Mouse (Mus musculus) common myeloid progenitor, adult 5-6 weeks (primary cell): ENCODE data around the gene Galk1. TPM values are rescaled to one million over a fixed set of nuclear protein-coding genes. Genes with fewer than 3 reads are reported as not detected.

ENCODE experiments used
- ATAC-seq: replicated peaks from 2 replicates; pipeline ENCODE4 v1.8.0; 2016; ENCODE audit warnings: low read depth, mild to moderate bottlenecking, moderate TSS enrichment, inconsistent platforms; ENCODE audit not compliant: poor library complexity, severe bottlenecking
- total RNA-seq: library from RNA; stranded (forward); fragments of 200-1000, 187-1606 nt; gene quantifications from 2 replicates; pipeline ENCODE4 v1.2.3, GENCODE M21; 2017

Gene Galk1
- total RNA-seq = 34.6 and 43.6 TPM in 2 replicates

DNA sequence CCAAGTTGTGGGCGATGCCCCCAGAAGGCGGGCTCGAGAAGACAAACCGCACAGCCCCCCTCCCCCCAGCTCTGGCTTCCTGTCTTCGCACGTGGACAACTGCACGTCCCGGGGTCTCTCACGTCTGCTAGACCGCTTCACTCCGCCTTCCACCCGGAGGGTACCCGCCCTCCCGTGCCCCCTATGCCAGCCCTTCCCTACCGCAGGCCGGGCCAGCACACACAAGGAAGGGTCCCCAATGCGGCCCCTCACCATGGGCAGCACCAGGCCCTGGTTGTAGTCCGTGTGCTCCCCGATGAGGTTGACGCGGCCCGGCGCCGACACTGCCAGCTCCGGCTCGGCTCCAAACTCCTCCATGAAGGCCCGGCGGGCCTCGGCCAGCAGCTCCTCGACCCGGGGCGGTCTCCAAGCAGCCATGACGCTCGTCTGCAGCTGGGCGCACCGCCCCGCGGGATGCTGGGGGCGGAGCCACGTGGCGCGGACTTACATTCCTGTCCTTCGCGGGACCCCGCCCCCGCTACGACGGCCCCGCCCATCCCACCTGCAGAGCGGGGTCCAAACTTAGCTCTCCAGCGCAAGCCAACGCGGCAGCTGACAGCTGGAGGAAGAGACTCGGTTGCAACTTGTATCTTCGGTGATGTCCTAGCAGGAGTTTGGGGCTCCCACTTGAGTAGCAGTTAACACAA lies at the start of gene Galk1:
TSS of gene Galk1 (minus strand) at position 458 of the 686 bp plus-strand sequence.
- peak; percentile 84 for ATAC-seq

GRCm38 (mm10) chr11:116061641-116062415 lies 49.3 kb upstream of the Galk1 start:
- ATAC-seq = no peak

GRCm38 (mm10) chr11:116060596-116060995 lies 48.1 kb upstream of the Galk1 start:
- no peak for ATAC-seq

GRCm38 (mm10) chr11:116059691-116060025 lies 47.1 kb upstream of the Galk1 start:
- no peak for ATAC-seq

DNA sequence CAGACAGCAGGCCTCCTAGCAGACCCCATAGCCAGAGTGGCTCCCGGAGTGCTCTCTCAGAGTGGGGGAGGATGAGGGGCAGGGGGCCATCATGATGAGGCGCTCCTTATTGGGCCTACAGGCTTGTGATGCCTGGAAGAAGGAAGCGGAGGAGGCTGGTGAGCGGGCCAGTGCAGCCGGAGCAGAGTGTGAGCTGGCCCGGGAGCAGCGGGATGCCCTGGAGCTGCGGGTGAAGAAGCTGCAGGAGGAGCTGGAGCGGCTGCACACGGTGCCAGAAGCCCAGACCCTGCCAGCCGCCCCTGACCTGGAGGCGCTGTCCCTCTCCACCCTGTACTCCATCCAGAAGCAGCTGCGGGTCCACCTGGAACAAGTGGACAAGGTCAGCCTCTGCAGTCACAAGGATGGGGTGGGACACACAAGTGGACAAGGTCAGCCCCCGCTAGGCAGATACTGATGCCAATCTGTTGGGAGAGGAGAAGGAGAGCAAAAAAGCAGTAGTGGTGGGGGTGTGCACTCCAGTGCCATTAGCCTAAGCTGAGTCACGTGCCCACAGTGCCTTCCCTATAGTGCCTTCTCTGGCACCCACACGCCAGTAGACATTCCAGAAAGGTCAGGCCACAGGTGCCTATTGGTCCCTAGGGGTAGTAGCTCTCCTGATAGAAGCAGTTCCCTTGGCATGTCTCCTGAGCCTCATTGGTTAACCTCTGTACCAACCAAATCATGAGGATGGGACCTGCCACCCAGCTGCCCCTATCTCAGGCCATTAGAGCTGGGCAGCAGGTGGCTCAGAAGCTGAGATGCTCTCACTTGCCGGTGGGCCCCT lies 46.6 kb upstream of the Galk1 start:
- no peak for ATAC-seq

GRCm38 (mm10) chr11:116058022-116058614 lies 45.6 kb upstream of the Galk1 start:
- no peak for ATAC-seq

DNA sequence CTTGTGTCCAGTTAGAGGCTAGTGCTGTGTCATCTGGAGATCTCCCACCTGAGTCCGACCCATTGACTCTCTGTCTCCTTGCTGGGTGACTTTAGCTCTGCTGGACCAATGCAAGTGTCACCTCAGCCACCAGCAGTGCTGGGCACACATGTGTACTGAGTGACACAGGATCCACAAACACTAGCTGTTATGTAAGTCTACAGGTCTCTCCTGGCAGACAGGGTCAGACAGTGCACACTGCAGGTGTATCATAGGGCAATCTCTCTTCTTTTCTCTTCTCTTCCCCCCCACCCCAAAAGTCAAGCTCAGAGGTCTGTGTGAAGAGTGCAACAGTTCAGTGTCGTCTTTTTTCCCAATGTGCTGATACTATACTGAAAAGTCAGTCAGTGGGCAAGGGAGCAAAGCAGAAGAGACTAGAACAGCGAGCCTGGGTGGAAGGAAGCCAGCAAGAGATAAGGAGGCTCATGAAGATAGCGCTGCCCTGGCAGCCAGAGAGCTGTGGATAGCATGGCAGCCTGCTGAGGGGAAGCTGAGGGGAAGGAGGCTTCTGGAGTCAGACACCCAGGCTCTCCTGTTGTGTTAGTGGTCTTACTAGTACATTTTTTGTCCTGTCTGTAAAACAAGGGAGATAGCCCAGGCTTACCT lies 44.8 kb upstream of the Galk1 start:
- ATAC-seq = peak; percentile 62

GRCm38 (mm10) chr11:116055873-116056272 lies 43.4 kb upstream of the Galk1 start:
- no peak for ATAC-seq

- ATAC-seq = no peak
Observed at GRCm38 (mm10) chr11:116053510-116054229, 41.2 kb upstream of the Galk1 start.

- ATAC-seq = no peak
Observed at GRCm38 (mm10) chr11:116050196-116050595, 37.7 kb upstream of the Galk1 start.

- no peak for ATAC-seq
Observed at GRCm38 (mm10) chr11:116049610-116050009, 37.1 kb upstream of the Galk1 start.

DNA sequence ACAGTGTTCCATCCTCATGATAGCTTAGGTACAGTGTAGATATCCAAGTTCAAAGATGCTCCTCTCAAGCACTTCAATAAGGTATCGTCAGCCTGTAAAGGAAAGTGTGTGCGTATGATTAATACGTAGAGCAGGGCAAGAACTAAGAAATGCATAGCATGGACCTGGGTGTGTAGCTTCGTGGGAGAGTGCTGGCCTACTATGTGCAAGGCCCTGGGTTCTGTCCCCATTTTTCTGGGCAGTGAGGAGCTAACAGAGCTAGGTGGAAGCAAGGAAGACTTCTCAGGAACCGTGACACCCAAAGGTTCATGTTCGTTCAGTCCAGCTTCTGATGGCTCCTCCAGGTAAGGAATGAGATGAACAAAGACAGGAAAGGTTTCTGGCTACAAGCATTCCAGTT lies 32.7 kb upstream of the Galk1 start:
- no peak for ATAC-seq

DNA sequence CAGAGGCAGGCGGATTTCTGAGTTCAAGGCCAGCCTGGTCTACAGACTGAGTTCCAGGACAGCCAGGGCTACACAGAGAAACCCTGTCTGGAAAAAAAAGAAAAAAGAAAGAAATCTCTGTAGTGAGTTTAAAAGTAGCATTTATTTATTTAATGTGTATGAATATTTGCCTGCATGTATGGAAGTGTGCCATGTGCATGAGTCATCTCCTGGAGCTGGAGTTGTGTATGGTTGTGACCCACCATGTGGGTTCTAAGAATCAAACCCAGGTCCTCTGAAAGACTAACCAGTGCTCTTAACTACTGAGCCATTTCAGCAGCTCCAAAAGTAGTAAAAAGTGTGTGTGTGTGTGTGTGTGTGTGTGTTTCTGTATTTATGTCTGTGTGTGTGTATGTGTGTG lies 30.8 kb upstream of the Galk1 start:
- no peak for ATAC-seq

DNA sequence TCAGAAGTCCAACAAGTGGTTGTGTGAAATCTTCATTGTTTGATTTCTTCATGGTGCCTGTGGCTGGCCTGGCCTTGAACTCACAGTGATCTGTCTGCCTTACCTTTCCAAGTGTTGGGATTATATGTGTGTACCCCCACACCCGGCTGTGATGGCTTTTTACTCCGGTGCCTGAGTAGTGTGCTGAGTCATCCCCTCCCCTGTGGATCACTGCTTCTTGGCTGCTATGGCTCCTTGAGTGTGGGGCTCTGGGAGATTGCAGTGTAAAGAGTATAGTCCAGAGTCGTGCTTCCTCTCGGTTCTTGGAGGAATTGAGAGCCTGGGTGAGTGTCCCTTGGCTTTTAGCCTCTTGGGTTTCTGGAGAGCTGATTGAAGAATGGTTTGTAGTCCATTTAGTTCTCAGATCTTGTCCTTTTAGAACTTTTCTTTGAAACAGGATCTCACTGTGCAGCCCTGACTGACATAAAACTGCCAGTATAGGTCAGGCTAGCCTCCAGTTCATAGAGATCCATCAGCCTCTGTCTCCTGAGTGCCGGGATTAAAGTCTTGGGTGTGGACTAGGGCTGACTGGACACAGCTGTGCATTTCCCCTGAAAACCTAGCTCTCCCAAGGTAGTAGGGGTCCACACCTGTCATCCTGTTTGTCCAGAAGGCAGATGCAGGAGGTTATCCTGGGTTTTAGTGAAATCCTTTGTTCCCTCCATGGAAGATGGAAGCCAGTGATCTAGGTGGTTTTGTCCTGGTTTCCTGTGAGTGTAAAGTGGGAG lies 30.0 kb upstream of the Galk1 start:
- ATAC-seq = no peak

DNA sequence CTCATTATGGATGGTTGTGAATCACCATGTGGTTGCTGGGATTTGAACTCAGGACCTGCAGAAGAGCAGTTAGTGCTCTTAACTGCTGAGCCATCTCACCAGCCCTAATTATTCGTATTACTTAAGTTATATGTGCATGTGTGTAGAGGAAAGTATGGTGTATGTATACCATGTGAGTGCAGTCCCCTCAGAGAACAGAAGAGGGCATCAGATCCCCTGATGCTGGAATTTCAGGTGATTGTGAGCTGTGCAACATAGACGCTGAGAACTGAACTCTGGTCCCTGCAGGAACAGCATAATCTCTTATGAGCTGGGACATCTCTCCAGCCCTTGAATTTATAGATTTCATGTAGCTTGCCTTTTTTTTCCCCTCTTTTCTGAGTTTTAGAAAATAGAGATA lies 29.3 kb upstream of the Galk1 start:
- no peak for ATAC-seq

GRCm38 (mm10) chr11:116040593-116040992 lies 28.1 kb upstream of the Galk1 start:
- ATAC-seq = no peak

DNA sequence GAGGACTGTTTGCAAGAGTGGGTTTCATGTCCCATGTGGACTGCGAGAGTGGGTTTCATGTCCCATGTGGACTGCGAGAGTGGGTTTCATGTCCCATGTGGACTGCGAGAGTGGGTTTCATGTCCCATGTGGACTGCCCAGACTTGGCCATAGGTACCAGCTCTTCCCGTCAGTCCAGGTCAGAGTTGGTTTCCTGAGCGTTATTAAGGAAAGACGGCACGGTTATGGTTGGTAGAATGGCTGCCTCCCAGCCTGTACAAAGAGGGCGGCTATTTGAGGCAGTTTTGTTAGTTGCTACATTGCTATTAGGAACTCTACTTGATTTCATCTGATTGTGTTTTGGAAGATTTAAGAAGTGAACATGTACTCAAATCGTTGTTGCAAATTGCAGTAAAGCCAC lies 25.3 kb upstream of the Galk1 start:
- ATAC-seq = no peak

DNA sequence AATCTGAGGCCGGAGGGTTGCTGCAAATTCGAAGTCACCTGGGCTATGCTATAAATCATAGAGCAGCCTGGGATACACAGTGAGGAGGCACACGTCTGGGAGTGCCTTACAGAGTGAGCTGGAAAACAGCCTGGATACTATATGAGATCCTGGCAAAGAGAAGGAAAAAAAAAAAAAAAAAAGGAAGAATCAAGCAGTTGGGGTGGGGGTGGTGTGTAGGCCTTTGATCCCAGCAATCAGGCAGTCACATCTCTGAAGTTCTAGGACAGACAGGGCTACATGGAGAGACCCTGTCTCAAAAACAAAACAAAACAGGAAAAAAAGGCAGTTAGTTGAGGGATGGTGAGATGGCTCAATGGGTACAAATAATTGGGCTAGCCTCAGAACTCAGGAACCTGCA lies 24.2 kb upstream of the Galk1 start:
- ATAC-seq = no peak

DNA sequence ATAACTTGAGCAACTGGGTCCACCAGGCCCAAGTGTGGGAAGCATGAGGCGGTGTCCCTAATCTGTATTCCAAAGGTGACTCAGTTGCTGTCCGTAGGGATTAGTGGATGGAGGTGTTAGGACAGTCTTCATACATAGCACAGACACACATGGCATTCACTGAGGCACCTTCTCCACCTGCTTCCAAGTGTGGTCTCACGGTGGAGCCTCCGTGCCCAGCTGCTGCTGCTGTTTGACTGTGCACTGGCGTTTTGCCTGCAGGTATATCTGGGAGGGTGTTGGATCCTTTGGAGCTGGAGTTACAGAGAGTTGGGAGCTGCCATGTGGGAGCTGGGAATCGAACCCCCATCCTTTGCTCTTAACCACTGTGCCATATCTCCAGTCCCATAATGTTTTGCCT lies 22.1 kb upstream of the Galk1 start:
- no peak for ATAC-seq
